Mouse (Mus musculus) forebrain, embryonic 16.5 days (tissue): ENCODE data around the gene Zfp827. TPM values are rescaled to one million over a fixed set of nuclear protein-coding genes. Genes with fewer than 3 reads are reported as not detected.

Experiments
- ATAC-seq: fragments of 200-750 bp; cut with Nextera tagmentation; 2 replicates; pipeline ENCODE4 v1.8.0; 2017; ENCODE audit warnings: mild to moderate bottlenecking, moderate library complexity
- H3K27ac ChIP-seq: fragments of 300-500 bp; sonication (generic); 2 replicates; pipeline ENCODE4 v1.5.1; 2014; ENCODE audit warnings: low read length, control low read depth
- H3K27me3 ChIP-seq: fragments of 300-500 bp; sonication (generic); replicated peaks from 2 replicates; pipeline ENCODE4 v1.6.1; 2014; ENCODE audit warnings: low read length; ENCODE audit not compliant: control insufficient read depth, insufficient read depth
- H3K36me3 ChIP-seq: fragments of 300-500 bp; sonication (generic); 2 replicates; pipeline ENCODE4 v1.6.1; 2014; ENCODE audit not compliant: control insufficient read depth, insufficient read depth
- H3K4me1 ChIP-seq: fragments of 300-500 bp; sonication (generic); replicated peaks from 2 replicates; pipeline ENCODE4 v1.6.1; 2014; ENCODE audit warnings: low read length; ENCODE audit not compliant: control insufficient read depth, insufficient read depth
- H3K4me2 ChIP-seq: fragments of 300-500 bp; sonication (generic); 2 replicates; pipeline ENCODE4 v1.6.1; 2014; ENCODE audit warnings: mild to moderate bottlenecking, low read length, control low read depth
- H3K4me3 ChIP-seq: fragments of 300-500 bp; sonication (generic); replicated peaks from 2 replicates; pipeline ENCODE4 v1.5.1; 2014; ENCODE audit warnings: mild to moderate bottlenecking, low read length, control low read depth
- H3K9ac ChIP-seq: fragments of 300-500 bp; sonication (generic); replicated peaks from 2 replicates; pipeline ENCODE4 v1.6.1; 2014; ENCODE audit warnings: low read depth, low read length, control low read depth
- H3K9me3 ChIP-seq: fragments of 300-500 bp; sonication (generic); 2 replicates; pipeline ENCODE4 v1.6.1; 2016; ENCODE audit warnings: low read length; ENCODE audit not compliant: control insufficient read depth
- WGBS: fragments of 180-500 bp; shearing (Covaris S2); extraction: QIAGEN DNeasy Blood & Tissue Kit; methylation state at CpG from one replicate; pipeline ENCODE4 v1.1.7; 2014; 5-methylcytosine and 5-hydroxymethylcytosine counted together
- polyA plus RNA-seq: library from polyadenylated mRNA; unstranded; fragments of >200 nt; fragmentation: Nextera tagmentation; extraction: Ambion mirVana; gene quantifications from 2 replicates; pipeline ENCODE4 v1.2.1, GENCODE M21; 2015

The Zfp827 gene
- polyA plus RNA-seq: 12.1 and 12.6 TPM in 2 replicates

GRCm38 (mm10) chr8:79027977-79028487 lies at the start of gene Zfp827:
Zfp827 (plus strand) TSS chr8:79028437.
- peak within 1 kb of the TSS; percentile 60 for H3K4me3 ChIP-seq
- under 1% methylated on average over 32 of the region's 32 CpGs for WGBS
- H3K4me2 ChIP-seq: peak within 1 kb of the TSS; percentile 84
- peak within 1 kb of the TSS; percentile 95 for H3K27ac ChIP-seq
- H3K4me1 ChIP-seq: peaks cover 18% of the 10 kb centered on the region
- no peaks in the 10 kb centered on the region for H3K27me3 ChIP-seq
- no peaks in the 10 kb centered on the region for H3K9me3 ChIP-seq
- H3K9ac ChIP-seq: peak within 1 kb of the TSS; percentile 94
- ATAC-seq: peak; percentile 58
- no peaks in the 10 kb centered on the region for H3K36me3 ChIP-seq

- no peak overlapping the region for H3K4me3 ChIP-seq
- no peak for ATAC-seq
- H3K36me3 ChIP-seq: no peaks in the 10 kb centered on the region
- H3K27me3 ChIP-seq: no peaks in the 10 kb centered on the region
- no peak overlapping the region for H3K27ac ChIP-seq
- H3K4me1 ChIP-seq: no peaks in the 10 kb centered on the region
- no peak overlapping the region for H3K4me2 ChIP-seq
- H3K9me3 ChIP-seq: no peaks in the 10 kb centered on the region
- H3K9ac ChIP-seq: no peak overlapping the region
Measured at GRCm38 (mm10) chr8:79004341-79004740, 23.9 kb upstream of the Zfp827 start.

DNA sequence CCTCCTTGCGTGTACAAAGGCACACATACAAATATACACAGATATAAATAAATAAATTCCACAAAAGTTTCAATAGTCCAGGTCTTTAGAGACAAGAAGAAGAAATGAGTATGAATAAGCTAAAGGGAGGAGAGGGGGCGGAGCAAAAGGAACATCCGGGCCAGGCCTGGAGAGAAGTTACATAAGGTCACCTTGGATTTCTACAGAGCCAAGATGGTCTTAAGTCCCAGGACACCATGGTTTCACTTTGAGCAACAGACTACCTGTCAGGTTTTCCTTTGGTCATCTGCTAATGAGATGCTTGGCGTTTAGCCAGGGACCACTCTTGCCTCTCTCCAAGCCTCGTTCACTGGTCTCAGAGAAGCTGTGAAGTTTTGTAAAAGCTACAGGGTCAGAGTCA lies 13.2 kb upstream of the Zfp827 start:
- H3K36me3 ChIP-seq: no peaks in the 10 kb centered on the region
- H3K4me1 ChIP-seq: no peaks in the 10 kb centered on the region
- no peak overlapping the region for H3K27ac ChIP-seq
- 75% methylated on average over 5 of the region's 5 CpGs for WGBS
- H3K27me3 ChIP-seq: no peaks in the 10 kb centered on the region
- no peak for ATAC-seq
- no peak overlapping the region for H3K4me3 ChIP-seq
- H3K4me2 ChIP-seq: no peak overlapping the region
- no peak overlapping the region for H3K9ac ChIP-seq
- no peaks in the 10 kb centered on the region for H3K9me3 ChIP-seq

DNA sequence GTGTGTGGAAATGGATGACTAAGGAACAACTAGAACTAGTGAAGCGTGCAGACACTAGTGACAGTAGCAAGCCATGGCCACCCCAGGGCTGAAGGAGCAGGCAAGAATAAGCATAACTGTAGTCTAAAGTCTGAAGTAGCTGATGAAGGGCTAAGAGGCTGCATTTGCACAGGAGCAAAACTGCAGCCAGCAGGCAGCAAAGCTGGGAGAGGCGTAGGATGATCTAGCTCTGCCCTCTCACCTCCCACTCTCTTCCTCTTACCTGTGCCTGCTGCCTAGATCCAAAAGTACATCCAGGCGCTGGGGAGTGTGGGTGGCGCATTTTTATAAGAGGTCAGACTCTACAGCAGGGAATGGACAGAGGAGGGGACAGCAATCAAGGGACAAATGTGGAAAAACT lies 12.2 kb upstream of the Zfp827 start:
- no peak overlapping the region for H3K9ac ChIP-seq
- no peak for ATAC-seq
- no peaks in the 10 kb centered on the region for H3K4me1 ChIP-seq
- H3K27ac ChIP-seq: no peak overlapping the region
- no peaks in the 10 kb centered on the region for H3K9me3 ChIP-seq
- no peaks in the 10 kb centered on the region for H3K27me3 ChIP-seq
- no peaks in the 10 kb centered on the region for H3K36me3 ChIP-seq
- H3K4me2 ChIP-seq: no peak overlapping the region
- H3K4me3 ChIP-seq: no peak overlapping the region
- WGBS: 80% methylated on average over 4 of the region's 4 CpGs

DNA sequence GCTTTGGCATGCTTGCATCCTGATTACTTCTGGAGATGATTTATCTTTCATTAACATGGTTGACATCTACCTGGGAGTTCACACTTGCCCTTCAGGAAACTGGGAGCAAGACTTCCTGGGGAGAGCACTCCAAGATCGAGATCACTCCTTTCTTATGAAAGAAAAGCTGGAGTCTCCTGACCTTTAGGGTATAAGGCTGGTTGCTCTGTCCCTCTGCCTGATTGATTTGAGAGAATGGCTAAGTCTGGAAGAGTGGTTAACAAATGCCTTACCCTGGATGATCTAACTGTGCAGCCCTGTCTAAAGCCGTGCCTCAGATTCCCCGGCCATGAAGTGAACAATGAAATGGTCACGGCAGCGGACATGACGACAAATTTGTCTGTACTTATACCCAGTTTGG lies 11.7 kb upstream of the Zfp827 start:
- Histone ChIP-seq H3K27me3 (no peaks in the 10 kb centered on the region), H3K27ac (no peak overlapping the region), H3K4me1 (no peaks in the 10 kb centered on the region), H3K4me2 (no peak overlapping the region), H3K4me3 (no peak overlapping the region), H3K36me3 (no peaks in the 10 kb centered on the region), H3K9me3 (no peaks in the 10 kb centered on the region), H3K9ac (no peak overlapping the region)
- no peak for ATAC-seq
- 61% methylated on average over 6 of the region's 6 CpGs for WGBS

- no peaks in the 10 kb centered on the region for H3K9me3 ChIP-seq
- no peak overlapping the region for H3K27ac ChIP-seq
- no peak overlapping the region for H3K4me2 ChIP-seq
- no peak for ATAC-seq
- no peaks in the 10 kb centered on the region for H3K27me3 ChIP-seq
- WGBS: 95% methylated on average over 1 of the region's 1 CpGs
- no peak overlapping the region for H3K9ac ChIP-seq
- H3K4me1 ChIP-seq: no peaks in the 10 kb centered on the region
- no peak overlapping the region for H3K4me3 ChIP-seq
- H3K36me3 ChIP-seq: no peaks in the 10 kb centered on the region
Measured at GRCm38 (mm10) chr8:79023922-79024321, 4.3 kb upstream of the Zfp827 start.

- Histone ChIP-seq H3K36me3 (no peaks in the 10 kb centered on the region), H3K27ac (no peak overlapping the region), H3K27me3 (no peaks in the 10 kb centered on the region), H3K4me3 (peak overlapping the region; percentile 60), H3K9ac (no peak overlapping the region), H3K4me2 (peak overlapping the region; percentile 84), H3K9me3 (no peaks in the 10 kb centered on the region), H3K4me1 (peaks cover 15% of the 10 kb centered on the region)
- 34% methylated on average over 3 of the region's 3 CpGs for WGBS
- no peak for ATAC-seq
Measured at GRCm38 (mm10) chr8:79027319-79027718, 918 bp upstream of the Zfp827 start.

DNA sequence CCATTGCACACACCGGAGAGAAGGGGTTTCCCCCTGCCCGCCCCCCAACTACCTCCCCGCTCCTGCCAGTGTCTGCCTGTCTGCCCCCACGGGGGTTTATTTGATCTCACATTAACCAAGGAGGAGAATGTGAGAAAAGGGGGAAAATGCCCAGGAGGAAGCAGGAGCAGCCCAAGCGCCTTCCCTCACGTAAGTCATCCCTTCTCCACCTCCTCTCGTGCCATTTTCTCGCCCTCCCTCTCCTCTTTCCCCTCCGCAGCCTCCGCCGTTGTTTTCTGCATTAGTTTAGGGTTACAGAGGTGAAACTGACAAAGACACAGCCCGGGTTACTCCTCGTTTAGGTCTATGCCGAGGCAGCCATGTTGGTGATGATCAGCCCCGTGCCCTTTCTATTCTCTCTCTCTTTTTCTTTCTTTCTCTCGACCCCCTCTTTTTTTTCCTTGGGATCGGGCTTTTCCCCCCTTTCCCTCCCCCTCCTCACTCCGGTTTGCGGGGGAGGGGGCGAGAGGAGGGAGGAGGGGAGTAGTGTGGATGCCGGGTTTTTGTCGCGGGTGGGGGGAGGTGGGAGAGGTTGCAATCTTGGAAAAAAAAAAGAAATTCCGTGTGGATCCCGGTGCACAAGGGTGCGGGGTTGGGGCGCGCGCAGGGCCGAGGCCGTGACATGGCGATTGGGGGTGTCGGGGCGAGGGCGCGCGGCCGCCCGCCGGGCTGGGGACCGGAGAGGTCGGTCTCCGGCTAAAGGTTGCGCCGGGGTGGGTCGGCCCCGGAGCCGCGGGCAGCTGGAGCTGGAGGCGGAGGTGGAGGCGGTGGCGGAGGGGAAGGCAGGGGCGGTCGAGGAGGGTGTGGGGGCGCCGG lies 531 bp downstream of the Zfp827 start:
- Histone ChIP-seq H3K4me1 (peaks cover 24% of the 10 kb centered on the region), H3K27ac (peak overlapping the region; percentile 95), H3K27me3 (no peaks in the 10 kb centered on the region), H3K9ac (peak overlapping the region; percentile 94), H3K9me3 (no peaks in the 10 kb centered on the region), H3K36me3 (no peaks in the 10 kb centered on the region), H3K4me2 (peak overlapping the region; percentile 84), H3K4me3 (peak overlapping the region; percentile 60)
- under 1% methylated on average over 48 of the region's 56 CpGs for WGBS
- ATAC-seq: peak; percentile 12

DNA sequence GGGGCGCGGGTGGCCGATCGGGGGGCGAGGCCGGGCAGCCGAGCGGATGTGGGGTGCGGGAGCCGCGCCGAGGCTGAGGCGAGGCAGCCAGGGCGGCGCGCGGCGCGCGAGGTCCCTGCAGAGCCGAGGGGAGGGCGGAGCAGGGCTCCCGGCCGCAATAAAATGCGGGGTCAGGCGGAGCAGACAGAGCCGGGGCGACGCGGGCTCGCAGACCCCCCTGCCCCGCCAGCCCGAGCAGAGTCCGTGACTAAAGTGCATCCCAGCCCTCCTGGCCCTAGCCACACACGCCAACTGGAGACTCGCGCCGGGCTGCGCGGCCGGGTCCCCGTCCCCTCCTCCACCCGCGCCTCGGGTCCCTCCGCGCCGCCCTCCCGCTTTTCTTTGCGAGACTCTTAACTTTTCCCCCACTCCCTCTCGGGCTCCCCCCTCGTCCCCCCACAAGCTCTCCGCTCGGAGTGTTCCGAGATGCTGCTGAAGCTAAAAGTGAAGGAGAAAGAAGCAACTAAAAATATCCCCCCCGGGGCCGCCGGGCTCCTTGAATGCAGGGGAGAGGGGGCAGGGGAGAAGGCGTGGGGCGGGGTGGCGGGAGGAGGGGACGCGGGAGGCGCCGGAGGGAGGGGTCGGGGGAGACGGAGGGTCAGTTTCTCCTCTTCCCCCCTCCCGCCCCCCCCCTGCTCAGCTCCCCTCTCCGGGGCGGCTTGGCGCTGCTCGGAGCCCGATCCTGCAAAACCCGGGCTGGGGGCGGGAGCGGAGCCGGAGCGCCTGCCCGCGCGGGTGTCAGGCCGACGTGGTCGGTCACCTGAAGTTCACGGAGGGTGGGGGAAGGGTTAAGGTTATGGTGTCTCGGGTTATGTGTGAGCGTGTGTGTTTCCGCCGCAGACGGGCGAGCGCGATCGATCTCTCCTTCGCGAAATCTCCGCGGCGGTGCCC lies 1.4 kb downstream of the Zfp827 start:
- ATAC-seq: peak; percentile 80
- H3K27me3 ChIP-seq: no peaks in the 10 kb centered on the region
- H3K4me3 ChIP-seq: peak overlapping the region; percentile 60
- WGBS: under 1% methylated on average over 72 of the region's 99 CpGs
- peak overlapping the region; percentile 84 for H3K4me2 ChIP-seq
- H3K27ac ChIP-seq: peak overlapping the region; percentile 95
- peaks cover 30% of the 10 kb centered on the region for H3K4me1 ChIP-seq
- H3K36me3 ChIP-seq: no peaks in the 10 kb centered on the region
- H3K9me3 ChIP-seq: no peaks in the 10 kb centered on the region
- peak overlapping the region; percentile 94 for H3K9ac ChIP-seq
